Mouse (Mus musculus) kidney, embryonic 16.5 days (tissue): ENCODE data around the gene Anks1b. TPM values are rescaled to one million over a fixed set of nuclear protein-coding genes. Genes with fewer than 3 reads are reported as not detected.

Experiments used
- ATAC-seq: fragments of 200-750 bp; cut with Nextera tagmentation; 2 replicates; pipeline ENCODE4 v1.8.0; 2017; ENCODE audit warnings: moderate TSS enrichment; ENCODE audit not compliant: low FRiP score, low TSS enrichment
- H3K27ac ChIP-seq: fragments of 300-500 bp; sonication (generic); 2 replicates; pipeline ENCODE4 v1.5.1; 2014; ENCODE audit warnings: low read length
- H3K27me3 ChIP-seq: fragments of 300-500 bp; sonication (generic); 2 replicates; pipeline ENCODE4 v1.6.1; 2014; ENCODE audit warnings: low read length, control low read depth, mixed read lengths; ENCODE audit not compliant: insufficient read depth
- H3K36me3 ChIP-seq: fragments of 300-500 bp; sonication (generic); 2 replicates; pipeline ENCODE4 v1.6.1; 2014; ENCODE audit warnings: low read length, control low read depth, mixed read lengths; ENCODE audit not compliant: insufficient read depth
- H3K4me1 ChIP-seq: fragments of 300-500 bp; sonication (generic); 2 replicates; pipeline ENCODE4 v1.6.1; 2014; ENCODE audit warnings: low read length, control low read depth, mixed read lengths; ENCODE audit not compliant: insufficient read depth
- H3K4me2 ChIP-seq: fragments of 300-500 bp; sonication (generic); replicated peaks from 2 replicates; pipeline ENCODE4 v1.6.1; 2014; ENCODE audit warnings: low read depth, low read length
- H3K4me3 ChIP-seq: fragments of 300-500 bp; sonication (generic); 2 replicates; pipeline ENCODE4 v1.5.1; 2014; ENCODE audit warnings: mild to moderate bottlenecking, low read length
- H3K9ac ChIP-seq: fragments of 300-500 bp; sonication (generic); replicated peaks from 2 replicates; pipeline ENCODE4 v1.6.1; 2014; ENCODE audit warnings: low read length
- H3K9me3 ChIP-seq: fragments of 300-500 bp; sonication (generic); 2 replicates; pipeline ENCODE4 v1.6.1; 2016; ENCODE audit warnings: low read length, control low read depth
- WGBS: fragments of 180-500 bp; shearing (Covaris S2); extraction: QIAGEN DNeasy Blood & Tissue Kit; methylation state at CpG from one replicate; pipeline ENCODE4 v1.1.7; 2014; 5-methylcytosine and 5-hydroxymethylcytosine counted together
- polyA plus RNA-seq: library from polyadenylated mRNA; unstranded; fragments of >200 nt; fragmentation: Nextera tagmentation; extraction: Ambion mirVana; gene quantifications from 2 replicates; pipeline ENCODE4 v1.2.1, GENCODE M21; 2015

Anks1b gene
- polyA plus RNA-seq, 1 experiment from 2014 or later = 2.2 TPM

DNA sequence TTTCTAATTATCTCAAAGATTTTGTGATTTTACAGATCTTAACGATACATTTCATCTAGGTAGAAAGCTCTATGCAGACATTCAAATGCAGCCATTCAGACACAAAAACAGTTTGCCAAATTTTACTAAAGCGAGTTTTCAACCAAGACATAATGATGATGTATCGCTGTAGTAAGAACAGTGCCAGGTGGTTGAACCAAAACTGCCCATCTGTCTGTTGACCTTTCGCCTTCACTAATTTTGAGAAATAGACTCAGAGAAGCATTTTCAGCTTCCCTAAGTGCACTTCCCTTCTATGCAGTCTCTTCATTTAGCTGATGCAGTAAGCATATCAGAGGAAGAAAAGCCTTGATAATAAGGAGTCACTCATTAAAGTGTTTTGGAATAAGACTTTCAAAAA lies 527.1 kb downstream of the Anks1b start:
- Histone ChIP-seq H3K9ac (no peak overlapping the region), H3K27me3 (no peaks in the 10 kb centered on the region), H3K36me3 (no peaks in the 10 kb centered on the region), H3K4me3 (no peak overlapping the region), H3K4me2 (no peak overlapping the region), H3K27ac (no peak overlapping the region), H3K4me1 (no peaks in the 10 kb centered on the region), H3K9me3 (no peaks in the 10 kb centered on the region)
- no peak for ATAC-seq
- WGBS = 89% methylated on average over 4 of the region's 4 CpGs

- Histone ChIP-seq H3K9me3 (no peaks in the 10 kb centered on the region), H3K27me3 (no peaks in the 10 kb centered on the region), H3K36me3 (no peaks in the 10 kb centered on the region), H3K9ac (no peak overlapping the region), H3K27ac (no peak overlapping the region), H3K4me2 (no peak overlapping the region), H3K4me1 (no peaks in the 10 kb centered on the region), H3K4me3 (no peak overlapping the region)
- no peak for ATAC-seq
- WGBS = 69% methylated on average over 2 of the region's 2 CpGs
Measured at GRCm38 (mm10) chr10:90408484-90408883, 535.2 kb downstream of the Anks1b start.

GRCm38 (mm10) chr10:90431527-90431926 lies 558.2 kb downstream of the Anks1b start:
- Histone ChIP-seq H3K9ac (no peak overlapping the region), H3K4me3 (no peak overlapping the region), H3K27me3 (no peaks in the 10 kb centered on the region), H3K4me2 (0 out of 2 replicates have a peak overlapping the region, but pooled peaks have one; percentile 35), H3K4me1 (peaks cover 7% of the 10 kb centered on the region), H3K27ac (no peak overlapping the region), H3K36me3 (no peaks in the 10 kb centered on the region), H3K9me3 (no peaks in the 10 kb centered on the region)
- peak; percentile 57; the same call in 1 of the 2 replicates for ATAC-seq
- 25% methylated on average over 5 of the region's 5 CpGs for WGBS

DNA sequence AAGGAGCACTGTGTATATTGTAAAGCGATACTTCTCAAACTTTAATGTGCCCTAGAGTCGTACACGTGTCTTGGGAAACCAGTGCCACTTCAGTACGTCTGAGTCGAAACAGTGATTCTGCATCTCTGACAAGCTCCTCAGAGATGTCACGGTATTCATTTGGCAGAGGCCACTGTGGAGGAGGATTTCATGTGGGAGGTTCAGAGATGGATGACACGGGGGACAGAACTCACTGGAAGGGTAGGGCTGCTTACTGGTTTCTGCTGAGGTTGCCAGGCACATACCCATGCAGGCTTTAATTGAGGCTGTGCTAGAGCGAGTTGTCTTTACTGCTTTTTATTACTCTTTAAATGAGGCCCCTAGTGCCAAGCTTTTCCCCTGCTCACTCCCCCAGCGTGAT lies 558.7 kb downstream of the Anks1b start:
- H3K4me3 ChIP-seq = peak overlapping the region; percentile 9; the same call in 1 of the 2 replicates
- no peaks in the 10 kb centered on the region for H3K9me3 ChIP-seq
- no peak overlapping the region for H3K9ac ChIP-seq
- peak overlapping the region; percentile 35 for H3K4me2 ChIP-seq
- H3K4me1 ChIP-seq = peaks cover 7% of the 10 kb centered on the region
- WGBS = 21% methylated on average over 9 of the region's 9 CpGs
- H3K27me3 ChIP-seq = no peaks in the 10 kb centered on the region
- no peak overlapping the region for H3K27ac ChIP-seq
- peak; percentile 83 for ATAC-seq
- no peaks in the 10 kb centered on the region for H3K36me3 ChIP-seq

DNA sequence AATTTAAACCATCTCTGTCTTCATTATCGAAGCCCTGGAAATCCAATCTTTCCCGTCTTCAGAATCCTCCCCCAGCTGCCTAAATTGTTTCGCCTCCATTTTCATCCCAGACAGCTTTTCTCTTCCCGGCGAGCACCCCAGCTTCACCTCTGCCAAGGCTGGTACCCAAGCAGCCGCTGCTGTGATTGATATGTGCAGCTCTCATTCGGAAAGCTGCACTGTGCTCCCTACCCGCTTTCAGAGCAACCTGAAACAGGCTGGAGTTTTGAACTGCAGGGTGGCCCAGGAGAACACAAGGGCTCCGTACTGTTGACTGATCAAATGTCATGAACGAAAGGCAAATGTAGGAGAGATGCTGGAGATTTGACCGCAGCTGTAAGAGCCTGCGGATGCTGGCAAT lies 559.2 kb downstream of the Anks1b start:
- peak; percentile 69; the same call in 1 of the 2 replicates for ATAC-seq
- Histone ChIP-seq H3K4me1 (peaks cover 7% of the 10 kb centered on the region), H3K9ac (no peak overlapping the region), H3K36me3 (no peaks in the 10 kb centered on the region), H3K4me3 (peak overlapping the region; percentile 9), H3K27me3 (no peaks in the 10 kb centered on the region), H3K9me3 (no peaks in the 10 kb centered on the region), H3K27ac (no peak overlapping the region), H3K4me2 (peak overlapping the region; percentile 35)
- 20% methylated on average over 12 of the region's 12 CpGs for WGBS

- H3K27ac ChIP-seq = no peak overlapping the region
- no peaks in the 10 kb centered on the region for H3K36me3 ChIP-seq
- H3K27me3 ChIP-seq = no peaks in the 10 kb centered on the region
- ATAC-seq = no peak
- H3K9ac ChIP-seq = no peak overlapping the region
- no peak overlapping the region for H3K4me2 ChIP-seq
- no peaks in the 10 kb centered on the region for H3K4me1 ChIP-seq
- H3K4me3 ChIP-seq = no peak overlapping the region
- H3K9me3 ChIP-seq = no peaks in the 10 kb centered on the region
- WGBS = 63% methylated on average over 4 of the region's 4 CpGs
Measured at GRCm38 (mm10) chr10:90441036-90441435, 567.7 kb downstream of the Anks1b start.

GRCm38 (mm10) chr10:90441656-90442055 lies 568.3 kb downstream of the Anks1b start:
- H3K4me2 ChIP-seq = no peak overlapping the region
- no peak overlapping the region for H3K27ac ChIP-seq
- no peak for ATAC-seq
- no peaks in the 10 kb centered on the region for H3K36me3 ChIP-seq
- no peak overlapping the region for H3K9ac ChIP-seq
- no peak overlapping the region for H3K4me3 ChIP-seq
- no peaks in the 10 kb centered on the region for H3K9me3 ChIP-seq
- 50% methylated on average over 1 of the region's 1 CpGs for WGBS
- H3K27me3 ChIP-seq = no peaks in the 10 kb centered on the region
- no peaks in the 10 kb centered on the region for H3K4me1 ChIP-seq

GRCm38 (mm10) chr10:90464906-90465305 lies 591.6 kb downstream of the Anks1b start:
- Histone ChIP-seq H3K4me2 (no peak overlapping the region), H3K27me3 (no peaks in the 10 kb centered on the region), H3K9me3 (no peaks in the 10 kb centered on the region), H3K27ac (no peak overlapping the region), H3K9ac (no peak overlapping the region), H3K4me1 (no peaks in the 10 kb centered on the region), H3K4me3 (no peak overlapping the region), H3K36me3 (no peaks in the 10 kb centered on the region)
- 82% methylated on average over 2 of the region's 2 CpGs for WGBS
- ATAC-seq = no peak

GRCm38 (mm10) chr10:90465426-90465825 lies 592.1 kb downstream of the Anks1b start:
- no peaks in the 10 kb centered on the region for H3K4me1 ChIP-seq
- no peaks in the 10 kb centered on the region for H3K27me3 ChIP-seq
- H3K9me3 ChIP-seq = no peaks in the 10 kb centered on the region
- ATAC-seq = no peak
- H3K36me3 ChIP-seq = no peaks in the 10 kb centered on the region
- no peak overlapping the region for H3K4me3 ChIP-seq
- no peak overlapping the region for H3K4me2 ChIP-seq
- H3K27ac ChIP-seq = no peak overlapping the region
- H3K9ac ChIP-seq = no peak overlapping the region
- 88% methylated on average over 6 of the region's 6 CpGs for WGBS

- 63% methylated on average over 1 of the region's 1 CpGs for WGBS
Measured at GRCm38 (mm10) chr10:90467546-90467945, 594.2 kb downstream of the Anks1b start.

More at GRCm38 (mm10) chr10:90467546-90467945, 594.2 kb downstream of the Anks1b start:
- Histone ChIP-seq H3K4me3 (no peak overlapping the region), H3K9me3 (no peaks in the 10 kb centered on the region), H3K4me1 (no peaks in the 10 kb centered on the region), H3K36me3 (no peaks in the 10 kb centered on the region), H3K27ac (no peak overlapping the region), H3K4me2 (no peak overlapping the region), H3K9ac (no peak overlapping the region), H3K27me3 (no peaks in the 10 kb centered on the region)
- no peak for ATAC-seq
